Mouse (Mus musculus): ENCODE results near the gene Lrfn1.

GRCm38 (mm10) chr7:28432252-28432651 is 19.5 kb upstream of the Lrfn1 start:
- TF ChIP-seq POLR2A (IDR thresholded peaks at IDR 0.05; ENCODE audit: low read depth, low read length), result no peak
- TF ChIP-seq CTCF (conservative IDR thresholded peaks at IDR 0.05; ENCODE audit: insufficient read depth, insufficient read length, low read depth, low read length), result no peak
